Mouse (Mus musculus) granulocyte monocyte progenitor cell, adult 5-6 weeks (primary cell): ENCODE results near the gene Dock4. TPM values are rescaled to one million over a fixed set of nuclear protein-coding genes. Genes with fewer than 3 reads are reported as not detected.
A peak's percentile ranks its signal among the peaks of the same experiment; 100 is the strongest.

Source experiments
- ATAC-seq: replicated peaks from 2 replicates; pipeline ENCODE4 v1.8.0; 2016; ENCODE audit warnings: mild to moderate bottlenecking, moderate TSS enrichment, inconsistent platforms; ENCODE audit not compliant: poor library complexity, severe bottlenecking
- total RNA-seq, 2 experiments: library from RNA; stranded (forward) in 1 of 2; stranded (reverse) in 1 of 2; fragments of 200-712, 200-1000 nt in 1 of 2; fragments of >200 nt in 1 of 2; fragmentation: Nextera tagmentation in 1 of 2; gene quantifications; 2 replicates each; pipeline ENCODE4 v1.2.3; 2014 to 2017

The Dock4 gene
- total RNA-seq (2014; fragmentation: Nextera tagmentation) = 0.19 and 1.9 TPM in 2 replicates
- total RNA-seq (2017) = 0.57 and 0.99 TPM in 2 replicates

- peak; percentile 88 for ATAC-seq
Measured at GRCm38 (mm10) chr12:40445648-40446449, at the start of gene Dock4, which contains the start of gene Zfp277. Dock4 (plus strand) TSS chr12:40445952. Zfp277 (minus strand) TSS chr12:40445902.

DNA sequence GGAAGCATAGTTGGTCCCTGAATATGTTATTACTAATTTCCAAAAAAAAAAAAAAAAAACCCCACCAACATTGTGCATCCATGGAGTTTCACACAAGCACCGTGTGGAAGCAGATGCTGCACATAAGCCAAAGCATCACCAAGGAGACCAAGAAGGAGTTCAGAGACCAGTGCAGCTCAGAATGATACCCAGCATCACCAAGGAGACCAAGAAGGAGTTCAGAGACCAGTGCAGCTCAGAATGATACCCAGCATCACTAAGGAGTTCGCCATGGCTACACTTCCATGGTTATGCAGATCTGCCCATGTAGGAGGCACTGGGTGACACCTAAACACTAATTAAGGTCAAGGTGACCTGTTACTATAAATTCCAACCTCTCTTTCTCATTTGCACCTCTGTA lies 46.8 kb upstream of the Dock4 start:
- no peak for ATAC-seq

DNA sequence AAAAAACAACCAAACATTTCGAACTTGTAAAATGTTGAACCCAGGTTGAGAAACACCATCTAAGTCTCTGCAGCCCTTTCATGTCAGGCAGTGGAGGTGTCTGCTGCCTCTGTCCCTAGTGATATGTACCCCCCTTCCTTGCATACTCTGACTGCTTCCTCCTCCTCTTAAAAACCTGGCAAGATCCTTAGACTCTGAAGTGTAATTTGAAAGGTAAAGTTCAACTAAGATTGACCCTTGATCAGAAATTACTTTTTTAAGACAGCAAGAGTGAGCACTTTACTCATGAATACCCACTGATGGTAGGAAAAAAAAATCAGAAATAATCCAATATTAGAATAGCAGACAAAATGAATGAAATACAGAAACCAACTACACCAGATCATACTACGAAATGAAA lies 46.4 kb upstream of the Dock4 start:
- ATAC-seq = no peak

DNA sequence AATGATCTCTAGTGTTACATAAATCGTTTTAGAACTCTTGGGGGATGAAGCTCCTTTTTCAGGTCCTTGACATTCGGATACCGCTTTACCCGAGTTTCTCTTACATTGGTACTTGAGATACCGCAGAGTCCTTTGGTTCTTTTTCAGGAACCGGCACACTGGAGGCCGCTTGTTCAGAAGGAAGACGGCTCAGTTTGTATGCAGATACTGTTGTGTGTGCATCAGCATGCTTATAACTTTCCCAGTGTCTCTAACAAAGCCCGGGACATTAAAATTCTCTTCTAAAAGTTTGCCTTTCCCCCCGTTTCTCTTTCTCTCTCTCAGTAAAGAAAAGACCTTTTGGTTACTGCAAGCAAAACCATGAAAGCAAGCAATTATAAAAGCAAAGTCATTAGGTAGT lies 45.9 kb upstream of the Dock4 start:
- no peak for ATAC-seq

DNA sequence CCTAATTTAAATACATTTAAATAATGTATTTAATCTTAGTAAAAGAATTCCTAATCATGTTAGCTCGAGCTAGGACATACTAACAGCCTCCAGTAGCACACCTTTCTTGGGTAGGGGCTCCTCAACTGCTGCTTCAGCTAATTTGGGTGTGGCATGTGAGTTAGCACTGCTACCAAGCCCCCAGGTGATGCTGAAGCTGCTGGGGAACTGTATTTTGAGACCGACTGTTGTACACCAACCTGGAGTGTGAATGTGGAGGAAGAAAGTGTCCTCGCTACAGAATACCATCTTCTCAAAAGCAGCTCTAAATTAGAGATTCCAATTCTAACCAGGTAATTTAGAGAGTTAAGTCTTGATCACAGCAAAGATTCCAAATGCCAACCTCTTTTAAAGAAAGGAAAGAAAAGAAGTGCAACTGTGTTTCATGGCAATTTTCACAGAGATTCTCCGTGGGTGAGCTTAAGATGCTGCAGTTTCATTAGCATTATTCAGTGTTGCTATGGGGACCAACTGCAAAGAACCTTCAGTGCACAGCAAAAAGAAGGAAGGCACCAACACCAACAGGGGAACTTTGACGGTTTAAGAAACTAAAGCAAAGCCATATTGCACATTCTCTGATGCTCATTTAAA lies 31.0 kb upstream of the Dock4 start:
- ATAC-seq = no peak

- no peak for ATAC-seq
Measured at GRCm38 (mm10) chr12:40415312-40415925, 30.3 kb upstream of the Dock4 start.

GRCm38 (mm10) chr12:40417257-40417656 lies 28.5 kb upstream of the Dock4 start:
- no peak for ATAC-seq

GRCm38 (mm10) chr12:40424991-40425390 lies 20.8 kb upstream of the Dock4 start:
- ATAC-seq = no peak

DNA sequence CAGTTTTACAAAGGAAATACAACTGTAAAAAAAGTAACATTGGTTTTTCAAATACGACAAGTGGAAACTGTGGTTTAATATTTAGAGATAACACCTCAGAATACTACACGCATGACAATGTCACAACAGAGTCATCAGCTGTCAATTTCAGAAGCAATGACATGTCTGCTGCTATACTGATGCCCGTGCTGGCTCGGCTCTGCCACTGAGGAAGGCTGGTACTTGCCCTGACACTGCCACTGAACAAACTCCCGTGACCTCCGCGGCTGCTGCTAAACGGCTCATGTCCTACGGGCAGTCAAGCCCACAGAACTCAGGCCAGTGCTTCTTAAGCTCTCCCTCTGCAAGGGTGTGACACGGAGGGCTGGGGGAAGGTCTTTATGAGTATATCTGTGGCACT lies 18.1 kb upstream of the Dock4 start:
- ATAC-seq = no peak

DNA sequence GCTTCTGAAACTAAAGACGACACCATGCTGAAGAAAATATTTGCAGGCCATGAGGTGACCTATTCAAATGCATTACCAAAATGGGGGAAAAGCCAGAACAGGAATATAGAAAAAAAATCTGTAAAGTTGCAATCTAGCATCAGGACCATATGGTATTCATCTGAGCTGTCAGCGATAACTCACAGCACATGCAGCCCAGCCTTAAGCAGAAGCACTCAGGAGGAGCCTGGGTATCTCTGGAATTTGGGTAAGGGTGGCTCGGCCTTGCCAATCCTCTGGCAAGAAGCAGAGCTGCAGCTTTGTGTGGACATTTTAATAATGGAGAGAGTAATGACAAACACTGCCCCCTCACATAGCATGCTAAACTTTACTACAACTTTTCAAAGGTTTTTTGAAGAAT lies 15.8 kb upstream of the Dock4 start:
- no peak for ATAC-seq

DNA sequence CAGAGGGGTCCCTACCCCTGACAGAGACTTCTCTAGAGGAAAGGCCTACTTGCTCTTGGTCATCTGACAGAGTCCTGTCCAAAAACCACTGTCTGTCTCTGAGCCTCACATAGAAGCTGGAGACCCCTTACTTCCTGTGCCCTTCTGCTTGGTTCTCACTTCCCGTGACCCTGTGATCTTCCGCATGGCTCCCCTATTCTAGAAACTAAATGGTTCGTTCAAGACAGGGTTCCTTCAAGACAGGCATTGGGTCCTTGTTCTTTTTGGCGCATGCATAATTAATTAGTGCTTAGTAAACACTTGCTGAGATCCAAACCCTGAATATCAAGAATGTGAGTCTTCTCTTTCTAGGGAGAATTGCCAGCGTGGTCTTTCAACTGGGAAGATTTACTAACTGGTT lies 14.7 kb upstream of the Dock4 start:
- ATAC-seq = no peak

DNA sequence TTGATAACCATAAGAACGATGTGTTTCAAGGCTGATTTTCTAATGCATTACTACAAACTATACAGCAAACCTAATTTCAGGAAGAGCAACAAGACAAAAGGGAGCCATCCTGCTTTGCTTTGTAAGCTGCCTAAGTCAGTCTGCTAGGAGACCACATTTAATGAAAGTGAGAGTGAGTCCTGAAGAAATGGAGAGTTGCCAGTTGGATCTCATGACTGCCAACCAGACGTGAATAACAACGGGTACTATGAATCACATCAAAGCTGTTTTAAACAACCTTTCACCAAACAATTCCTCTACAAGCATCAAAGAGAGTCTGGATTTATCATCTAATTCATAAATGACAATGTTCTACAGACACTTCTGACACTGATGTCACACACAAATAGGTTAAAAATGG lies 11.7 kb upstream of the Dock4 start:
- no peak for ATAC-seq

DNA sequence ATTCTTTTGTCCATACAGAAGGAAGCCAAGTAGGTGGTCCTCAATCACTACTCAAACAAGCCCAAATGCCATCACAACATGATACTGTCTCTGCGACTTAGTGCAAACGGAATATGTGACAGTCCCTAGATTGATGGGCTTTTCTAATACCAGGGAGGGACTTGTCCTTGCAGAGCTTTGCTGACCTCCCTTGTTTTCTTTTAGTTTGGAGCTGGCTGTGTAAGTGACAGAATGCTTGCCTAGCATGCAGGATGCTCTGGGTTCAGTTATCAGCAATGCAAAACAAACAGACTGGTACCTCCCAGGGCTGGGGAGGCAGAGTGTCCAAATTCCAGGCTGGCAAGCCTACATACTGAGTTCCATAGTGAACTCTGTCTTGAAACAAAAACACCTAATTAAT lies 7.7 kb upstream of the Dock4 start:
- no peak for ATAC-seq

- peak; percentile 4 for ATAC-seq
Measured at GRCm38 (mm10) chr12:40445206-40445605, 546 bp upstream of the Dock4 start.

- peak; percentile 50 for ATAC-seq
Measured at GRCm38 (mm10) chr12:40446450-40447381, 964 bp downstream of the Dock4 start.

DNA sequence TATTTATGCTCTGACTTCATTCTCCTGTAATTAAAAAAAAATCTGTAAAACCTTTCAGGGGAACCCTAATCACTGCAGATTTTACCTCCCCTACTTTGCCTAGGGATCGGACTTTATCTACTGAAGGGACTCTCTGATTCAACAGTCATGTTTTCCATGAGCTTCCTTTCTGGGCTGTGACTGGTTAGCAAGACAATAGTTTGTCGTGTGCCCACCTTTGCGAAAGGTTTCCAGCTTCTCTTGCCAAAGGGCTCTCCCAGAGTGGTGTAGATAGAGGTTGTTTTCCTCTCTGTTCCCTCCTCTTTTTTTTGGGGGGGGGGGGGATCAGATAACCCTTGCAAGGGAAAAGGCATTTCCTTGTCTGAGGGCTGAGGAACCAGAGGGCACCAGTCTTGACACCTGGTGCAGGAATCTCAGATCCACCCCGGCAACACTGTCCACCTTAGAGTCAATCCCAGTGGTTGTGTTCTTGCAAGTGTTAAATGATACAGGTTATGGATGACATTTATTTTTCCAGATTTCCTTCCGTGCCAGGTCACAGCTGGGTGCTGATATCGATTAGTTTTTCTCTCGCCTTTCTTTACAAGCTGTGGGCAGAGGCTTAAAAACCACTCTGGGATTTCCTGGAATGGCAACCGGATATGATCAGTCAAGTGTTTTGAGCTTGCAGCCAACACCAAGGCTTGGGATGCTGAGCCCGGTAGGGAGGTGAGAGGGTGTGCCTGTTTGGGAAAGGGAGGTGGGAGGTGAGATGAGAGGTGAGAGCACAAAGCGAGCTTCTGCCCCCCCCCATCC lies 2.0 kb downstream of the Dock4 start:
- ATAC-seq = no peak

DNA sequence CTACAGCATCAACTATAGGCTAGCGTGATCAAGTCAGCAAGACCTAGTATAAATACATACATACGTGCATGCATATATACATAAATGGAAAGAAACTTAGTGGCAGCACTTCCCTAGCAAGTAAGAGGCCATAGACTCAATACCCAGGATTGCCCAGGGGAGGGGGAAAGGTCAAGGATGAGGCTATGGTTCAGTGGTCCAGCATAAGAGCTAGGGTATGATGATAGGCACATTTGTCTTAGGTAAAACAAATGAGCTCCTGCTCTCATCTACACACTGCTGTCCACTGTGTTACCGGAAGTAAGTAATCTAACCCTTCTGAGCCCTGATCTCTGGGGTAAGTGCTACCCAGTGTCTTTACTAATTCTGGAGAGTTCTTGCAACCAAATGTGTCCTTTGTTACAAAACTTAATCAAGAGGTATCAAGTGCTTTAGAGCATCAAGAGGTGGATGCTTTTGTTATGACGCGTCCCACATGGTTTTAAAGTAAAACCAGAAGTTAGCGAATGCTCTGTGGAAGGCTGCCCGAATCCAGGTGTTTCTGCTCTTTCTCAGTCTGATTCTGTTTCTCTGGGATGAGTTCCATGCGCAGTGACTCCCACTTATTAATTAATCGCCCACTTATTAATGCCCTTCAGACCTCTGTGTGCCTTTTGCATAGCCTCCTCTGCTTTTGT lies 3.5 kb downstream of the Dock4 start:
- ATAC-seq = no peak

GRCm38 (mm10) chr12:40456517-40456916 lies 10.8 kb downstream of the Dock4 start:
- no peak for ATAC-seq

DNA sequence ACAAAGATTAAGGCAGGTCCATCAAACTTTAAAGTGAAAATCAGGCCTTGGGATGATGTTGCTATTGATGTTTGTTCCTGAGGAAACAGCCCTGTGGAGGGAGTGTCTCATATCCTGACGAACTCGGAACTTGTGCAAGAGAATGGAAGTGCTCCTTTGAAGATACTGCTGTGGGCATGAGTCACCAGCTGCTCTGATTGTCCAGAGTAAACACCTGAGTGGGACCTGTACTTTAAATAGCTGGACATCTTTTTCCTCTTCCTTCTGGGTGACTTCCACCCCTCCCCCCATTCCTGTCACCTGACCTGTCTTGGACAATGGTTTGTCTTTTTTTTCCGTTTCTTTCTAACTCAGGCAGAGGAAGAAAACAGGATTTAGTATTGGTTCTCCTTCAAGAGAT lies 13.2 kb downstream of the Dock4 start:
- ATAC-seq = no peak
